Mouse (Mus musculus): ENCODE measurements around the gene Gltp. TPM values are rescaled to one million over a fixed set of nuclear protein-coding genes. Genes with fewer than 3 reads are reported as not detected.

Gene Gltp
- polyA plus RNA-seq, 1 experiment from 2014 or later, result 32.4 TPM

GRCm38 (mm10) chr5:114645916-114646315, 44.9 kb downstream of the Gltp start:
- no peak for ATAC-seq
- 88% methylated on average over 5 of the region's 5 CpGs for WGBS
- Histone ChIP-seq H3K36me3 (ENCODE audit: control insufficient read depth, insufficient read depth, low read length) (no peaks in the 10 kb centered on the region), H3K4me1 (ENCODE audit: control insufficient read depth, insufficient read depth, low read length) (peaks cover 6% of the 10 kb centered on the region; the same call in 1 of the 2 replicates), H3K9me3 (replicated peaks; ENCODE audit: control insufficient read depth, low read length) (no peaks in the 10 kb centered on the region), H3K4me3 (ENCODE audit: low read depth, low read length) (no peak overlapping the region), H3K27ac (ENCODE audit: low read depth, low read length) (no peak overlapping the region), H3K4me2 (ENCODE audit: low read length) (no peak overlapping the region), H3K27me3 (replicated peaks; ENCODE audit: control insufficient read depth, insufficient read depth, low read length) (0 out of 2 replicates have a peak, but pooled peaks cover 6% of the 10 kb centered on the region), H3K9ac (ENCODE audit: low read length) (no peak overlapping the region)
- no peak for DNase-seq (ENCODE audit: low spot score)

DNA sequence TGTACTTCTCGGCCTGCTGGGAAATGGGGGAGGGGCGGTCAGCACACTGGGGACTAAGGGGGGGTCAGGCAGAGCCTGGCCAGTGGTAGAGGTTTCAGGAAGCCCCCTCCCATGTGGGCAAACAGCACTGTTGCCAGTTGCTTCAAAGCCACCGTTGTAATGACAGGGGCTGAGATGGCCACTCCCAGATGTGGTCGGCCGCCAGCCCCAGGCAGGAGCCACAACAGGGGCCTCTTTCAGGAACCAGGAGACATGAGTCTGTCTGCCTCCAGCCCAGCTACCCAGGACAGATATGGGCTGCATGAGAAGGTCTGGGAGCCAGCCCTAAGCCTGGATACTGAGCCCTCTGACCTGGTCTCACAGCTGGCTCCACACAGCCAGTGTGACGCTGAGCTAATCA, 45.9 kb downstream of the Gltp start:
- Histone ChIP-seq H3K9me3 (replicated peaks; ENCODE audit: control insufficient read depth, low read length) (no peaks in the 10 kb centered on the region), H3K4me1 (ENCODE audit: control insufficient read depth, insufficient read depth, low read length) (peaks cover 6% of the 10 kb centered on the region; the same call in 1 of the 2 replicates), H3K4me2 (ENCODE audit: low read length) (no peak overlapping the region), H3K36me3 (ENCODE audit: control insufficient read depth, insufficient read depth, low read length) (no peaks in the 10 kb centered on the region), H3K27ac (ENCODE audit: low read depth, low read length) (no peak overlapping the region), H3K9ac (ENCODE audit: low read length) (no peak overlapping the region), H3K27me3 (replicated peaks; ENCODE audit: control insufficient read depth, insufficient read depth, low read length) (0 out of 2 replicates have a peak, but pooled peaks cover 2% of the 10 kb centered on the region), H3K4me3 (ENCODE audit: low read depth, low read length) (no peak overlapping the region)
- WGBS, result 63% methylated on average over 6 of the region's 6 CpGs
- DNase-seq (ENCODE audit: low spot score), result no peak
- ATAC-seq, result no peak

DNA sequence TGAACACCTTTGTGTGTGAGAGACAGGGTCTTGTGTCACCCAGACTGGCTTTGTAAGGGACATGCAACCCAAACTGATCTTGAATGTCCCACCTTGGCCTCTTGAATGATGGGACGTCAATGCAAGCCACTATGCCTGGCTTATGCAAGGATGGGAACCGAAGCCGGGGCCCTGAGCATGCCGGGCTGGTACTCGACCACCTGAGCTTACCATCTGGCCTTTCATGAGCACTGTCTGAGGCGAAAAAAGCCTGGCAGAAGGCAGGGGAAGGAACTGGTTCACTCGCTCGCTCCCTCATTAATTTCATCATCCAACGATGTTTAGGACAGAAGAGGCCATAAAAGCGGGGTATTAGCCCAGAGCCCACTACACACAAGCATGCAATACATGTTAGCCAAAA, 50.0 kb downstream of the Gltp start:
- 76% methylated on average over 10 of the region's 10 CpGs for WGBS
- peaks cover 3% of the 10 kb centered on the region; the same call in 1 of the 2 replicates for H3K27me3 ChIP-seq (replicated peaks; ENCODE audit: control insufficient read depth, insufficient read depth, low read length)
- H3K9me3 ChIP-seq (replicated peaks; ENCODE audit: control insufficient read depth, low read length), result no peaks in the 10 kb centered on the region
- no peak overlapping the region for H3K9ac ChIP-seq (ENCODE audit: low read length)
- no peak overlapping the region for H3K27ac ChIP-seq (ENCODE audit: low read depth, low read length)
- no peaks in the 10 kb centered on the region for H3K36me3 ChIP-seq (ENCODE audit: control insufficient read depth, insufficient read depth, low read length)
- DNase-seq (ENCODE audit: low spot score) (no peak), ATAC-seq (no peak)
- no peak overlapping the region for H3K4me3 ChIP-seq (ENCODE audit: low read depth, low read length)
- no peak overlapping the region for H3K4me2 ChIP-seq (ENCODE audit: low read length)
- peaks cover 2% of the 10 kb centered on the region; the same call in 1 of the 2 replicates for H3K4me1 ChIP-seq (ENCODE audit: control insufficient read depth, insufficient read depth, low read length)

GRCm38 (mm10) chr5:114639645-114639957, 51.2 kb downstream of the Gltp start:
- Histone ChIP-seq H3K4me1 (ENCODE audit: control insufficient read depth, insufficient read depth, low read length) (peaks cover 2% of the 10 kb centered on the region; the same call in 1 of the 2 replicates), H3K4me3 (ENCODE audit: low read depth, low read length) (no peak overlapping the region), H3K4me2 (ENCODE audit: low read length) (peak overlapping the region; percentile 33; the same call in 1 of the 2 replicates), H3K36me3 (ENCODE audit: control insufficient read depth, insufficient read depth, low read length) (no peaks in the 10 kb centered on the region), H3K27ac (ENCODE audit: low read depth, low read length) (no peak overlapping the region), H3K27me3 (replicated peaks; ENCODE audit: control insufficient read depth, insufficient read depth, low read length) (peaks cover 3% of the 10 kb centered on the region; the same call in 1 of the 2 replicates), H3K9ac (ENCODE audit: low read length) (no peak overlapping the region), H3K9me3 (replicated peaks; ENCODE audit: control insufficient read depth, low read length) (no peaks in the 10 kb centered on the region)
- ATAC-seq (no peak; the same call in 1 of the 2 replicates), DNase-seq (ENCODE audit: low spot score) (no peak)
- 26% methylated on average over 7 of the region's 7 CpGs for WGBS

GRCm38 (mm10) chr5:114638769-114639644, 51.8 kb downstream of the Gltp start:
- Histone ChIP-seq H3K27ac (ENCODE audit: low read depth, low read length) (no peak overlapping the region), H3K4me3 (ENCODE audit: low read depth, low read length) (no peak overlapping the region), H3K9ac (ENCODE audit: low read length) (no peak overlapping the region; the same call in 1 of the 2 replicates), H3K36me3 (ENCODE audit: control insufficient read depth, insufficient read depth, low read length) (no peaks in the 10 kb centered on the region), H3K9me3 (replicated peaks; ENCODE audit: control insufficient read depth, low read length) (no peaks in the 10 kb centered on the region), H3K4me2 (ENCODE audit: low read length) (peak overlapping the region; percentile 33), H3K4me1 (ENCODE audit: control insufficient read depth, insufficient read depth, low read length) (peaks cover 2% of the 10 kb centered on the region; the same call in 1 of the 2 replicates), H3K27me3 (replicated peaks; ENCODE audit: control insufficient read depth, insufficient read depth, low read length) (peaks cover 3% of the 10 kb centered on the region; the same call in 1 of the 2 replicates)
- 14% methylated on average over 22 of the region's 22 CpGs for WGBS
- peak; percentile 83 for ATAC-seq
- DNase-seq (ENCODE audit: low spot score), result peak; percentile 89

GRCm38 (mm10) chr5:114636091-114636490, 54.7 kb downstream of the Gltp start:
- Histone ChIP-seq H3K27ac (ENCODE audit: low read depth, low read length) (no peak overlapping the region), H3K4me3 (ENCODE audit: low read depth, low read length) (no peak overlapping the region), H3K4me2 (ENCODE audit: low read length) (no peak overlapping the region), H3K9me3 (replicated peaks; ENCODE audit: control insufficient read depth, low read length) (no peaks in the 10 kb centered on the region), H3K36me3 (ENCODE audit: control insufficient read depth, insufficient read depth, low read length) (no peaks in the 10 kb centered on the region), H3K4me1 (ENCODE audit: control insufficient read depth, insufficient read depth, low read length) (peaks cover 2% of the 10 kb centered on the region; the same call in 1 of the 2 replicates), H3K9ac (ENCODE audit: low read length) (no peak overlapping the region), H3K27me3 (replicated peaks; ENCODE audit: control insufficient read depth, insufficient read depth, low read length) (peaks cover 3% of the 10 kb centered on the region; the same call in 1 of the 2 replicates)
- no peak for DNase-seq (ENCODE audit: low spot score)
- no peak for ATAC-seq
- 83% methylated on average over 25 of the region's 25 CpGs for WGBS

DNA sequence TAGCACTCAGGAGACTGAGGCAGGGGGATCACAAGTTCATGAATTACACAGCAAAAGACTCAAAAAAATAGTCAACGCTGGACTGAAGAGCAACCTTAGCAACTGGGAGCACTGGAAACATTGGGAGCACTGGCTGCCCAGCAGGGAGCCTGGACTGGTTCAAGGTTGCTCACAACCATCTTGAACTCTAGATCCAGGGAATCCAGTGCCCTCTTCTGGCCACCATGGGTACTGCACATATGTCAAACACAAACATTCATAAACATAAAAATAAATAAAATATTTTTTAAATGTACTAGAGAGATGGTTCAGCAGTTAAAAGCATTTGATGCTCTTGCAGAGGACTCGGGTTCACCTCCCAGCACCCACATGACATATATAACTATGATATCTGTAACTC, 59.4 kb downstream of the Gltp start:
- Histone ChIP-seq H3K27me3 (replicated peaks; ENCODE audit: control insufficient read depth, insufficient read depth, low read length) (no peaks in the 10 kb centered on the region), H3K4me1 (ENCODE audit: control insufficient read depth, insufficient read depth, low read length) (no peaks in the 10 kb centered on the region), H3K4me3 (ENCODE audit: low read depth, low read length) (no peak overlapping the region), H3K4me2 (ENCODE audit: low read length) (no peak overlapping the region), H3K27ac (ENCODE audit: low read depth, low read length) (no peak overlapping the region), H3K9ac (ENCODE audit: low read length) (no peak overlapping the region), H3K9me3 (replicated peaks; ENCODE audit: control insufficient read depth, low read length) (no peaks in the 10 kb centered on the region), H3K36me3 (ENCODE audit: control insufficient read depth, insufficient read depth, low read length) (no peaks in the 10 kb centered on the region)
- 66% methylated on average over 2 of the region's 2 CpGs for whole genome bisulfite sequencing
- ATAC-seq (no peak), DNase-seq (ENCODE audit: low spot score) (no peak)

- H3K4me3 ChIP-seq (ENCODE audit: low read depth, low read length), result no peak overlapping the region
- no peak overlapping the region for H3K27ac ChIP-seq (ENCODE audit: low read depth, low read length)
- ATAC-seq, result no peak
- WGBS, result 20% methylated on average over 3 of the region's 3 CpGs
- no peaks in the 10 kb centered on the region for H3K4me1 ChIP-seq (ENCODE audit: control insufficient read depth, insufficient read depth, low read length)
- no peaks in the 10 kb centered on the region for H3K27me3 ChIP-seq (replicated peaks; ENCODE audit: control insufficient read depth, insufficient read depth, low read length)
- H3K4me2 ChIP-seq (ENCODE audit: low read length), result no peak overlapping the region
- DNase-seq (ENCODE audit: low spot score), result peak; percentile 51
- H3K36me3 ChIP-seq (ENCODE audit: control insufficient read depth, insufficient read depth, low read length), result no peaks in the 10 kb centered on the region
- H3K9me3 ChIP-seq (replicated peaks; ENCODE audit: control insufficient read depth, low read length), result no peaks in the 10 kb centered on the region
- H3K9ac ChIP-seq (ENCODE audit: low read length), result no peak overlapping the region
Observed at GRCm38 (mm10) chr5:114625590-114625989, 65.2 kb downstream of the Gltp start.

DNA sequence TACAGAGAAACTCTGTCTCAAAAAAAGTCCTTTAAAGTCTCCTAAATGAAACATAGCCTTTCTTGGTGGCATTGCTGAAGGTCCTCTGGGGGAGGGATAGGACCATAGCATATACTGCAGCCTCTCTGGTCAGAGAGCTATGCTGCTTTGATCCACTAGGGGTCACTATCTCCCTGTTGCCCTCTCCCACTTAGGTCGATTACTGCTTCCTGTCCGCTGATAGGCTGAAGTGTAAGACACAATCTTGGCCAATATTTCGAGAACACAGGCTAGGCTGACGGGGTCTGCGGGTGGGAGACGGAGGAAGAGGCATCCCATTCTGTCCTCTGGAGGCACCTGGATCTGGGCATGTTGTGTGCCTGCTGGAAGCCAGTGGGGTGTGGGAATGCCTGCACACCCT, 70.5 kb downstream of the Gltp start:
- Histone ChIP-seq H3K27ac (ENCODE audit: low read depth, low read length) (no peak overlapping the region), H3K4me1 (ENCODE audit: control insufficient read depth, insufficient read depth, low read length) (no peaks in the 10 kb centered on the region), H3K36me3 (ENCODE audit: control insufficient read depth, insufficient read depth, low read length) (no peaks in the 10 kb centered on the region), H3K4me2 (ENCODE audit: low read length) (no peak overlapping the region), H3K4me3 (ENCODE audit: low read depth, low read length) (no peak overlapping the region), H3K27me3 (replicated peaks; ENCODE audit: control insufficient read depth, insufficient read depth, low read length) (no peaks in the 10 kb centered on the region), H3K9me3 (replicated peaks; ENCODE audit: control insufficient read depth, low read length) (no peaks in the 10 kb centered on the region), H3K9ac (ENCODE audit: low read length) (no peak overlapping the region)
- no peak for DNase-seq (ENCODE audit: low spot score)
- 39% methylated on average over 6 of the region's 6 CpGs for WGBS
- no peak for ATAC-seq

All from forebrain, embryonic 14.5 days (tissue).